Mouse (Mus musculus) E14TG2a.4 (cell line): Measurements from ENCODE around the gene Ntm.

Experiments used
- CTCF ChIP-seq: conservative IDR thresholded peaks from 2 replicates; pipeline ENCODE4 v1.5.1; 2014; ENCODE audit warnings: low read length
- NANOG ChIP-seq: IDR thresholded peaks from 2 replicates; pipeline ENCODE4 v1.6.1; 2014; ENCODE audit warnings: borderline replicate concordance, low read length, mixed read lengths
- POU5F1 ChIP-seq: IDR thresholded peaks from 2 replicates; pipeline ENCODE4 v1.6.1; 2014; ENCODE audit warnings: low read length, borderline replicate concordance

DNA sequence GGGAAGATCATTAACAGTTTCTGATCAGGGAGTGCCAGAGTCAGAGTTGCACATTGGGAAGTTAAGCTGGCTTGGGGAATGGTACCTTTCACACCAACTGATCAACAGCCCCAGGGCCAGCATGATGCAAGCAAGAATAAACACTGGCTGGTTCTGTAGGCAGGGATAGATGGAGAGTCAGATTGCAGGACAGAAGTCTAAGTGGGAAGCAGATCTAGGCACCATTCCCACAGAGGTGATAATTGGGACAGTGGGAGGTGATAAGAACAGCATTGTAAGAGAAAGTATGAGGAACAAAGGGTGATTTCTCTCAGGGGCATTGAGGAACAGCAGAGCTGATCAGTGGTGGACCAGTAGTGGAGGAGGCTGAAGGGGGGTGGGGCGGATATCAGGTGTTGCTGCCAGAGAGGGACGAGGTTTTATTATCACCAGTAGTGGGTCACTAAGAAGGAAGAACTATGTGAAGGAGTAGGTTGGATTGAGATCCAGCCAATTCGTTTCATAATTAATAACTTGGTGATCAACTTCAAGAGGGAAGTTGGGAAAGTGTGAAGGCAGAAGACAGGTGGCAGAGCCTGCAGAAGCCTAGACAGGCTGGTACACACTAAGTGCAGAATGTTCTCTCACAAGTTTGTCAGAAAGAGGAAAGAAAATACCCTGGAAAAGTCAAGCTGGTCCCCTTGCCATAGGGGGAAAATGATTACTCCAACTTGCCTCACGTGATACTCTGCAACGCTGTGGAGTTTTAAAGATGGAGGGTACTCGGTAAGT, 431.6 kb downstream of the Ntm start:
- no peak for TF ChIP-seq NANOG
- no peak for TF ChIP-seq CTCF
- no peak for TF ChIP-seq POU5F1
